Mouse (Mus musculus) adrenal gland, adult 8-10 months (tissue): Measurements from ENCODE around the gene March10. TPM values are rescaled to one million over a fixed set of nuclear protein-coding genes. Genes with fewer than 3 reads are reported as not detected.

Source experiments
- DNase-seq: peaks from one replicate; pipeline ENCODE4 v3.0.0; 2022
- total RNA-seq, 4 experiments: library from RNA; stranded (reverse); gene quantifications; 2 replicates each; pipeline ENCODE4 v1.2.4; 2022

The March10 gene
- total RNA-seq, 4 experiments from 2014 or later = not detected

DNA sequence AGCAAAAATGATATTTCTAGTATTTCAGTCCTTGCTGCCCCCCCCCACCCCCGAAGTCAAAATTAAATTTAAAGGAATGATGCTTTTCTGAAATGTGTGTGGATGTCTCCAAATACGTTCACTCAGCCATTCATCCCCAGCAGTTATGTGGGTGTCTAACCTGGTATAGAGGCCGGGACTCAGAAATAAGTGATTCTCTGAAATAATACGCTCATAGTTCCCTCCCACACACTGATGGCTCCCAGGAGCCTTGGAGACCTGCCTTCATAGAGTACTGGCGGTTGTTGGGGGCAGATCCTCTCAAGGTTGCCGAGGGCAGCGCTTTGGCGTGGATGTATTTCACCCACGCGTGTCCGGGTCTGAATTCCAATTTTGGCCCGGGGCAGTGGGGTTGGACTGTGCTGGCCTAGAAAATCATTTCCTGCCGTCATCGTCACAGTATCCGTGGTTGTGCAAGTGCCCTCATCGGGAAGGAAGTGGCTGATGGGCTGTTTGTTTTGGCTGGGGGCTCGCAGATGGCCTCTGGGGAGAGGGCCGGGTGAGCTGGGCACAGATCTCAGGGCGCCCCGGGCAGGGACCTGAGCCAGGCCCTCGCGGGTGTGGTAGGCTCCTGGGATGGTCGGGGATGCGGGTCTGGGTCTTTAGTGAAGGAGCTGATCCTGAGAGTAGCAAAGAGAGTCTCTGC is 145.1 kb downstream of the March10 start:
- DNase-seq = peak; percentile 33

Other genes starting within 250 kb of the March10 start
- 10 to 100 TPM; 15.4 to 31.1 (median 22.2) TPM for gene Mrc2, start 164.1 kb downstream of the March10 start, total RNA-seq
- gene Tanc2, start 133.3 kb upstream of the March10 start, total RNA-seq = 10 to 100 TPM; 14.7 to 22.8 (median 18.6) TPM